Mouse (Mus musculus) liver, postnatal 0 days (tissue): ENCODE results near the gene Selenoi. TPM values are rescaled to one million over a fixed set of nuclear protein-coding genes. Genes with fewer than 3 reads are reported as not detected.

Experiments used
- ATAC-seq: fragments of 200-750 bp; cut with Nextera tagmentation; 2 replicates; pipeline ENCODE4 v1.8.0; 2017; ENCODE audit warnings: mild to moderate bottlenecking, moderate library complexity
- DNase-seq: peaks from one replicate; pipeline ENCODE4 v3.0.0-alpha.2; 2016
- H3K27ac ChIP-seq: fragments of 300-500 bp; sonication (generic); 2 replicates; pipeline ENCODE4 v1.5.1; 2014; ENCODE audit warnings: antibody characterized with exemption, moderate library complexity, mild to moderate bottlenecking, low read depth
- H3K27me3 ChIP-seq: fragments of 300-500 bp; sonication (generic); 2 replicates; pipeline ENCODE4 v1.6.1; 2014; ENCODE audit warnings: low read length, control low read depth, mixed read lengths; ENCODE audit not compliant: insufficient read depth
- H3K36me3 ChIP-seq: fragments of 300-500 bp; sonication (generic); replicated peaks from 2 replicates; pipeline ENCODE4 v1.6.1; 2014; ENCODE audit warnings: mild to moderate bottlenecking, control low read depth, low read length, moderate library complexity, mixed read lengths; ENCODE audit not compliant: insufficient read depth
- H3K4me1 ChIP-seq: fragments of 300-500 bp; sonication (generic); 2 replicates; pipeline ENCODE4 v1.6.1; 2014; ENCODE audit warnings: antibody characterized with exemption, mild to moderate bottlenecking, control low read depth; ENCODE audit not compliant: insufficient read depth
- H3K4me2 ChIP-seq: fragments of 300-500 bp; sonication (generic); 2 replicates; pipeline ENCODE4 v1.6.1; 2014; ENCODE audit warnings: low read depth, mild to moderate bottlenecking, low read length, moderate library complexity, mixed read lengths
- H3K4me3 ChIP-seq: fragments of 300-500 bp; sonication (generic); 2 replicates; pipeline ENCODE4 v1.5.1; 2014; ENCODE audit warnings: low read depth, low read length
- H3K9ac ChIP-seq: fragments of 300-500 bp; sonication (generic); replicated peaks from 2 replicates; pipeline ENCODE4 v1.6.1; 2014; ENCODE audit warnings: mild to moderate bottlenecking, moderate library complexity
- H3K9me3 ChIP-seq: fragments of 300-500 bp; sonication (generic); 2 replicates; pipeline ENCODE4 v1.6.1; 2016; ENCODE audit warnings: mild to moderate bottlenecking, control low read depth, low read length, mixed read lengths
- CTCF ChIP-seq: sonication (generic); IDR thresholded peaks from 2 replicates; pipeline ENCODE4 v1.5.1; 2016; ENCODE audit warnings: antibody characterized with exemption, low read depth
- EP300 ChIP-seq: IDR thresholded peaks from 2 replicates; pipeline ENCODE4 v1.6.1; 2016; ENCODE audit warnings: antibody characterized with exemption, low read depth, mild to moderate bottlenecking
- WGBS: fragments of 180-500 bp; shearing (Covaris S2); extraction: QIAGEN DNeasy Blood & Tissue Kit; methylation state at CpG from one replicate; pipeline ENCODE4 v1.1.7; 2014; ENCODE audit not compliant: insufficient replicate concordance; 5-methylcytosine and 5-hydroxymethylcytosine counted together
- polyA plus RNA-seq: library from polyadenylated mRNA; unstranded; fragments of >200 nt; fragmentation: Nextera tagmentation; extraction: Ambion mirVana; gene quantifications from 2 replicates; pipeline ENCODE4 v1.2.1, GENCODE M21; 2015

Selenoi gene
- polyA plus RNA-seq, 1 experiment from 2014 or later, result 9.8 TPM

- no peaks in the 10 kb centered on the region for H3K27me3 ChIP-seq
- 78% methylated on average over 11 of the region's 11 CpGs for WGBS
- ATAC-seq (no peak), DNase-seq (no peak)
- no peak overlapping the region for H3K4me3 ChIP-seq
- TF ChIP-seq EP300 (no peak), CTCF (no peak)
- H3K9me3 ChIP-seq, result no peaks in the 10 kb centered on the region
- H3K4me2 ChIP-seq, result no peak overlapping the region
- H3K27ac ChIP-seq, result no peak overlapping the region
- H3K4me1 ChIP-seq, result no peaks in the 10 kb centered on the region
- H3K36me3 ChIP-seq, result peaks cover 25% of the 10 kb centered on the region
- no peak overlapping the region for H3K9ac ChIP-seq
These were observed 38.3 kb downstream of the Selenoi start for GRCm38 (mm10) chr5:30270571-30271190.

DNA sequence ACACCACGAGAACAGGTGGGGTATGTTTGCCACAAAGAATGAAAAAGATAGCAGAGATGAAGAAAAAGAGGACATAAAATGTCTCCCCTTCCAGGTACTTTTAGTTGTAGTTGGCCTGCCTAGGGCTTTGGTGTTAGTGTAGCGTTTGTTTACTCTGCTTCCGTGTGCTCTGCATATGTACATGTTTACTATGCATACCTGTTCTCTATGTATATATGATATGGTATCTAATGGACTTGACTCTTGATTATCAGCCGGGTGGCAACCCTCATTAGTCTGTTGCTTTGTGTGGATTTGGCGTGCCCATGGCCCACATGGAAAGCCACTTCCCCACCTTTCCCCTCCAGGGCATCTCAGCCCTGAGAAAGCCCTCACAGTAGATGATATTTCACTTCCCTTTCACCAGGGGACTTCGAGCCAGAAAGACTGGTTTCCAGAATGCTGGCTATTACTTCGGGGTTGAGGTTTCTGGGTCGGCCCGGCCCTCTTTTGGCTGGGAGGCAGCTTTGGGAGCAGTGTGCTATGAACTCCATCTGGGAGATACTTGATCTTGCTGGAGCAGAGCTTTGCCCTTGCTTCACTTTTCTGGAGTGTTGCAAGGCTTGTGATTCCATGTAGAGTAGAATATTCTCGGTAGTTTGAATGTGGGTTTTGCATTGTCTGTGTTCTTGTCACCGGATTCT is 39.4 kb downstream of the Selenoi start:
- TF ChIP-seq EP300 (no peak), CTCF (no peak)
- 76% methylated on average over 11 of the region's 11 CpGs for WGBS
- Histone ChIP-seq H3K4me2 (no peak overlapping the region), H3K9me3 (no peaks in the 10 kb centered on the region), H3K4me1 (no peaks in the 10 kb centered on the region), H3K27ac (no peak overlapping the region), H3K36me3 (peaks cover 15% of the 10 kb centered on the region), H3K9ac (no peak overlapping the region), H3K4me3 (no peak overlapping the region), H3K27me3 (no peaks in the 10 kb centered on the region)
- DNase-seq (no peak), ATAC-seq (no peak)

DNA sequence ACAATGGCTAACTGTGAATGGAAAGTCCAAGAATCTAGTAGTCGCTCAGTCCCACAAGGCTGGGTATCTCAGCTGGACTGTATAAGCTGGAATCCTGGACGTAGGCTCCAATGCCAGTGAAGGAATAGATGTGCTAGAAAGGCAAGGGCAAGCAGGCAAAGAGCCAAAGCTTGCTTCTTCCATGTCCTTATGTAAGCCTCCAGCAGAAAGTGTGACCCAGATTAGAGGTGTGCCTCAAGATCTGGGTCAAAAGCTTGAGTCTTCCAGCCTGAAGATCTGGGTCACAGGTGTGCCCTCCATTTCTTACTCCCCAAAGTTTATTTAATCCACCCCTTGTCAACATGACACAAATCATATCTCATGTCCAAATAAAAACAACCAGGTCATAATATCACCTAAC is 44.0 kb downstream of the Selenoi start:
- no peak overlapping the region for H3K27ac ChIP-seq
- TF ChIP-seq EP300, result no peak
- 84% methylated on average over 2 of the region's 2 CpGs for WGBS
- H3K4me1 ChIP-seq, result no peaks in the 10 kb centered on the region
- H3K27me3 ChIP-seq, result 0 out of 2 replicates have a peak, but pooled peaks cover 4% of the 10 kb centered on the region
- H3K9me3 ChIP-seq, result no peaks in the 10 kb centered on the region
- no peak overlapping the region for H3K4me2 ChIP-seq
- H3K4me3 ChIP-seq, result no peak overlapping the region
- no peaks in the 10 kb centered on the region for H3K36me3 ChIP-seq
- no peak for ATAC-seq
- no peak overlapping the region for H3K9ac ChIP-seq
- DNase-seq, result no peak

DNA sequence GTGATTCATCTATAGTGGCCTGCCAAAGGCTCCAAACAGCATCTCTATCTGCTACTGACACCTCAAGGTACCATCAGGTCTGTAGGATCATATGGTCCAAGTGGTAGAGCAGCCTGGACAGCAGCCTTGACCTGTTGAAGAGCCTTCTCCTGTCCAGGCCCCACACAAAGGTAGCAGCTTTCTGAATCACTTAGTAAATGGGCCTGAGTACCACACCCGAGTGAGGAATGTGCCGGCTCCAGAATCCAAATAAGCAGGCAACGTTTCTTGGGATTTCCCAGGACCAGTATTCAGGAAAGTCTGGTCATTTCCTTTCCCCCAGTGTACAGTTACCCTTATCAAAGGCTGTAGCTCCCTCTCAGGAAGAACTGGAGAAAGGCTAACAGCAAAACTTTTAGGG is 46.6 kb downstream of the Selenoi start:
- no peak overlapping the region for H3K4me2 ChIP-seq
- H3K27me3 ChIP-seq, result 0 out of 2 replicates have a peak, but pooled peaks cover 6% of the 10 kb centered on the region
- no peaks in the 10 kb centered on the region for H3K36me3 ChIP-seq
- H3K9ac ChIP-seq, result no peak overlapping the region
- TF ChIP-seq EP300, result no peak
- no peak for TF ChIP-seq CTCF
- 41% methylated on average over 3 of the region's 3 CpGs for WGBS
- no peak for ATAC-seq
- H3K4me1 ChIP-seq, result no peaks in the 10 kb centered on the region
- no peak for DNase-seq
- H3K4me3 ChIP-seq, result no peak overlapping the region
- no peaks in the 10 kb centered on the region for H3K9me3 ChIP-seq
- H3K27ac ChIP-seq, result no peak overlapping the region

GRCm38 (mm10) chr5:30279446-30279845 is 47.1 kb downstream of the Selenoi start:
- no peak for TF ChIP-seq CTCF
- TF ChIP-seq EP300, result no peak
- Histone ChIP-seq H3K36me3 (no peaks in the 10 kb centered on the region), H3K4me3 (no peak overlapping the region), H3K9me3 (no peaks in the 10 kb centered on the region), H3K9ac (no peak overlapping the region), H3K4me1 (no peaks in the 10 kb centered on the region), H3K27me3 (0 out of 2 replicates have a peak, but pooled peaks cover 6% of the 10 kb centered on the region), H3K27ac (no peak overlapping the region), H3K4me2 (no peak overlapping the region)
- DNase-seq (no peak), ATAC-seq (no peak)
- 78% methylated on average over 4 of the region's 4 CpGs for WGBS

GRCm38 (mm10) chr5:30280864-30281263 is 48.5 kb downstream of the Selenoi start:
- TF ChIP-seq CTCF, result no peak
- no peak for TF ChIP-seq EP300
- Histone ChIP-seq H3K4me1 (no peaks in the 10 kb centered on the region), H3K27me3 (0 out of 2 replicates have a peak, but pooled peaks cover 6% of the 10 kb centered on the region), H3K36me3 (no peaks in the 10 kb centered on the region), H3K4me3 (no peak overlapping the region), H3K9me3 (peaks cover 3% of the 10 kb centered on the region; the same call in 1 of the 2 replicates), H3K27ac (no peak overlapping the region), H3K9ac (no peak overlapping the region), H3K4me2 (peak overlapping the region; percentile 34; the same call in 1 of the 2 replicates)
- DNase-seq (no peak), ATAC-seq (no peak)
- WGBS, result 39% methylated on average over 9 of the region's 9 CpGs
